In genomic region chr4:133408006-133408405, GRCm38 (mm10) we compare ENCODE assay signal across 9 mouse cellular contexts. TPM values are rescaled to one million over a fixed set of nuclear protein-coding genes. Genes with fewer than 3 reads are reported as not detected.
DNase-seq lines count a peak whose midpoint lies in the region; ATAC-seq lines count a peak whose summit lies in the region.
"Had no signal": no experiment of that assay in that cellular context is flagged by ENCODE, and none has a peak within 500 bp of the region (broad histone marks: within the 10 kb centered on the region; RNA-seq: fewer than 3 reads in every experiment).

No protein-coding gene starts in this region.

- ATAC-seq in kidney, embryonic 14.5 days (ENCODE audit: low FRiP score, low TSS enrichment), result no peak
- ATAC-seq in forebrain, embryonic 14.5 days, result no peak
- peak; percentile 82 for ATAC-seq in lung, embryonic 16.5 days (ENCODE audit: low read depth)
- ATAC-seq: Patski had no signal

- no peak overlapping the region for H3K4me3 ChIP-seq in kidney, embryonic 14.5 days (ENCODE audit: low read length)
- H3K4me3 ChIP-seq in embryonic facial prominence, embryonic 10.5 days, result no peak overlapping the region
- no peak overlapping the region for H3K4me3 ChIP-seq in forebrain, embryonic 14.5 days (ENCODE audit: low read depth, low read length)
- H3K4me3 ChIP-seq in lung, embryonic 16.5 days (ENCODE audit: low read length), result no peak overlapping the region

- peaks cover 14% of the 10 kb centered on the region for H3K36me3 ChIP-seq in kidney, embryonic 14.5 days (ENCODE audit: control insufficient read depth, insufficient read depth, low read length)
- H3K36me3 ChIP-seq in embryonic facial prominence, embryonic 10.5 days (replicated peaks), result peaks cover 16% of the 10 kb centered on the region
- H3K36me3 ChIP-seq in forebrain, embryonic 14.5 days (ENCODE audit: control insufficient read depth, insufficient read depth, low read length), result peaks cover 12% of the 10 kb centered on the region; the same call in 1 of the 2 replicates
- H3K36me3 ChIP-seq in lung, embryonic 16.5 days (ENCODE audit: control insufficient read depth, insufficient read depth, low read length), result no peaks in the 10 kb centered on the region

- WGBS in kidney, embryonic 14.5 days, result 57% methylated on average over 7 of the region's 7 CpGs
- WGBS in embryonic facial prominence, embryonic 10.5 days, result 70% methylated on average over 7 of the region's 7 CpGs
- 69% methylated on average over 7 of the region's 7 CpGs for WGBS in forebrain, embryonic 14.5 days
- WGBS in lung, embryonic 16.5 days, result 35% methylated on average over 7 of the region's 7 CpGs

- H3K9ac ChIP-seq in kidney, embryonic 14.5 days (ENCODE audit: low read depth, low read length), result no peak overlapping the region
- H3K9ac ChIP-seq in forebrain, embryonic 14.5 days (ENCODE audit: low read length), result peak overlapping the region; percentile 4; the same call in 1 of the 2 replicates
- peak overlapping the region; percentile 38; the same call in 1 of the 2 replicates for H3K9ac ChIP-seq in lung, embryonic 16.5 days (ENCODE audit: low read length)

- peak overlapping the region; percentile 47 for H3K27ac ChIP-seq in kidney, embryonic 14.5 days (ENCODE audit: low read depth, low read length)
- 0 out of 2 replicates have a peak overlapping the region, but pooled peaks have one; percentile 40 for H3K27ac ChIP-seq in embryonic facial prominence, embryonic 10.5 days (replicated peaks)
- H3K27ac ChIP-seq in forebrain, embryonic 14.5 days (ENCODE audit: low read depth, low read length), result peak overlapping the region; percentile 49; the same call in 1 of the 2 replicates
- H3K27ac ChIP-seq in lung, embryonic 16.5 days (ENCODE audit: low read length), result peak overlapping the region; percentile 66

- H3K4me1 ChIP-seq in kidney, embryonic 14.5 days (ENCODE audit: control insufficient read depth, insufficient read depth, low read length), result peaks cover 16% of the 10 kb centered on the region; the same call in 1 of the 2 replicates
- H3K4me1 ChIP-seq in embryonic facial prominence, embryonic 10.5 days, result peaks cover 26% of the 10 kb centered on the region
- peaks cover 6% of the 10 kb centered on the region; the same call in 1 of the 2 replicates for H3K4me1 ChIP-seq in forebrain, embryonic 14.5 days (ENCODE audit: control insufficient read depth, insufficient read depth, low read length)
- peaks cover 20% of the 10 kb centered on the region for H3K4me1 ChIP-seq in lung, embryonic 16.5 days (replicated peaks; ENCODE audit: control insufficient read depth, insufficient read depth, low read length)

- H3K27me3 ChIP-seq in kidney, embryonic 14.5 days (ENCODE audit: control insufficient read depth, insufficient read depth, low read length), result no peaks in the 10 kb centered on the region
- H3K27me3 ChIP-seq in embryonic facial prominence, embryonic 10.5 days (replicated peaks; ENCODE audit: low read depth, poor library complexity, severe bottlenecking), result no peaks in the 10 kb centered on the region
- H3K27me3 ChIP-seq in forebrain, embryonic 14.5 days (replicated peaks; ENCODE audit: control insufficient read depth, insufficient read depth, low read length), result no peaks in the 10 kb centered on the region
- H3K27me3 ChIP-seq in lung, embryonic 16.5 days (ENCODE audit: control insufficient read depth, insufficient read depth, low read depth, low read length), result no peaks in the 10 kb centered on the region
- H3K27me3 ChIP-seq: Patski had no signal

- no peak for DNase-seq in kidney, adult 8-10 months
- DNase-seq in embryonic facial prominence, embryonic 10.5 days (ENCODE audit: low spot score), result no peak
- no peak for DNase-seq in forebrain, embryonic 14.5 days (ENCODE audit: low spot score)
- DNase-seq in cerebellum, postnatal 4 days (ENCODE audit: low spot score in 2 of 2), result no peak
- no peak for DNase-seq in right cerebral cortex, postnatal 25 days
- DNase-seq in left cerebral cortex, postnatal 10 days (ENCODE audit: extremely low spot score in 1 of 2, low spot score in 2 of 2), result no peak

- H3K9me3 ChIP-seq in kidney, embryonic 14.5 days (ENCODE audit: control insufficient read depth, low read length), result no peaks in the 10 kb centered on the region
- H3K9me3 ChIP-seq in embryonic facial prominence, embryonic 10.5 days, result no peaks in the 10 kb centered on the region
- no peaks in the 10 kb centered on the region for H3K9me3 ChIP-seq in forebrain, embryonic 14.5 days (replicated peaks; ENCODE audit: control insufficient read depth, low read length)
- H3K9me3 ChIP-seq in lung, embryonic 16.5 days (ENCODE audit: control insufficient read depth, low read length), result no peaks in the 10 kb centered on the region

- intact Hi-C loops in left cerebral cortex, postnatal 10 days (cut with DNase I), result no loop called here

- no peak overlapping the region for H3K4me2 ChIP-seq in kidney, embryonic 14.5 days (replicated peaks; ENCODE audit: low read depth, low read length)
- H3K4me2 ChIP-seq in forebrain, embryonic 14.5 days (ENCODE audit: low read length), result no peak overlapping the region
- H3K4me2 ChIP-seq in lung, embryonic 16.5 days (ENCODE audit: low read depth, low read length), result no peak overlapping the region

RNA-seq across cellular contexts. Expression of gene Slc9a1, which starts 38.5 kb away (rescaled TPM):
- polyA plus RNA-seq in kidney, embryonic 14.5 days (2014; fragmentation: Nextera tagmentation; extraction: Ambion mirVana), result 5.6 and 7.6 TPM in 2 replicates
- polyA plus RNA-seq in embryonic facial prominence, embryonic 10.5 days (2016; fragmentation: Nextera tagmentation; extraction: Ambion mirVana), result 8.6 and 9.0 TPM in 2 replicates
- polyA plus RNA-seq in forebrain, embryonic 14.5 days (2014; fragmentation: Nextera tagmentation; extraction: Ambion mirVana), result 4.4 and 7.3 TPM in 2 replicates
- 8.8 and 9.5 TPM in 2 replicates for polyA plus RNA-seq in lung, embryonic 16.5 days (2015; fragmentation: Nextera tagmentation; extraction: Ambion mirVana)
- 10 to 100 TPM; 37.3 to 40.9 TPM for total RNA-seq in left cerebral cortex, postnatal 10 days (2021)

RNA-seq across cellular contexts. Expression of gene Wdtc1, which starts 54.7 kb away (rescaled TPM):
- 10.0 and 16.0 TPM in 2 replicates for polyA plus RNA-seq in kidney, embryonic 14.5 days (2014; fragmentation: Nextera tagmentation; extraction: Ambion mirVana)
- polyA plus RNA-seq in embryonic facial prominence, embryonic 10.5 days (2016; fragmentation: Nextera tagmentation; extraction: Ambion mirVana), result 17.2 and 17.7 TPM in 2 replicates
- 17.5 and 18.9 TPM in 2 replicates for polyA plus RNA-seq in forebrain, embryonic 14.5 days (2014; fragmentation: Nextera tagmentation; extraction: Ambion mirVana)
- polyA plus RNA-seq in lung, embryonic 16.5 days (2015; fragmentation: Nextera tagmentation; extraction: Ambion mirVana), result 11.3 and 11.8 TPM in 2 replicates
- total RNA-seq in left cerebral cortex, postnatal 10 days (2021), result 10 to 100 TPM; 48.7 to 49.0 TPM
